Mouse (Mus musculus): ENCODE results near the gene Adssl1. TPM values are rescaled to one million over a fixed set of nuclear protein-coding genes. Genes with fewer than 3 reads are reported as not detected.

Gene Adssl1
- polyA plus RNA-seq, 1 experiment from 2014 or later: 2.0 TPM

GRCm38 (mm10) chr12:112664124-112664523, 44.3 kb downstream of the Adssl1 start:
- Histone ChIP-seq H3K4me3 (no peak overlapping the region), H3K4me1 (peaks cover 74% of the 10 kb centered on the region), H3K27ac (replicated peaks) (peak overlapping the region; percentile 79), H3K4me2 (replicated peaks) (0 out of 2 replicates have a peak overlapping the region, but pooled peaks have one; percentile 19), H3K9me3 (no peaks in the 10 kb centered on the region), H3K9ac (replicated peaks) (no peak overlapping the region), H3K36me3 (peaks cover 30% of the 10 kb centered on the region), H3K27me3 (no peaks in the 10 kb centered on the region)
- peak; percentile 7; the same call in 1 of the 2 replicates for ATAC-seq (replicated peaks)
- WGBS: 10% methylated on average over 2 of the region's 2 CpGs

- Histone ChIP-seq H3K4me2 (replicated peaks) (no peak overlapping the region), H3K36me3 (peaks cover 27% of the 10 kb centered on the region; the same call in 1 of the 2 replicates), H3K9me3 (no peaks in the 10 kb centered on the region), H3K27ac (replicated peaks) (peak overlapping the region; percentile 82), H3K4me1 (peaks cover 74% of the 10 kb centered on the region), H3K9ac (replicated peaks) (no peak overlapping the region), H3K27me3 (no peaks in the 10 kb centered on the region), H3K4me3 (no peak overlapping the region)
- 46% methylated on average over 5 of the region's 5 CpGs for WGBS
- ATAC-seq (replicated peaks): no peak
These were observed 44.8 kb downstream of the Adssl1 start for GRCm38 (mm10) chr12:112664656-112665055.

GRCm38 (mm10) chr12:112665445-112665844, 45.6 kb downstream of the Adssl1 start:
- 11% methylated on average over 18 of the region's 18 CpGs for WGBS
- peaks cover 32% of the 10 kb centered on the region; the same call in 1 of the 2 replicates for H3K36me3 ChIP-seq

GRCm38 (mm10) chr12:112665881-112666544, 46.2 kb downstream of the Adssl1 start:
- Histone ChIP-seq H3K4me2 (replicated peaks) (peak overlapping the region; percentile 23), H3K4me1 (peaks cover 70% of the 10 kb centered on the region), H3K27ac (replicated peaks) (peak overlapping the region; percentile 82), H3K4me3 (no peak overlapping the region), H3K9me3 (no peaks in the 10 kb centered on the region), H3K27me3 (no peaks in the 10 kb centered on the region), H3K36me3 (peaks cover 37% of the 10 kb centered on the region; the same call in 1 of the 2 replicates), H3K9ac (replicated peaks) (no peak overlapping the region)
- ATAC-seq (replicated peaks): no peak
- WGBS: 87% methylated on average over 9 of the region's 9 CpGs

More at GRCm38 (mm10) chr12:112665445-112665844, 45.6 kb downstream of the Adssl1 start:
- ATAC-seq (replicated peaks): peak; percentile 32
- peak overlapping the region; percentile 23 for H3K4me2 ChIP-seq (replicated peaks)
- peaks cover 71% of the 10 kb centered on the region for H3K4me1 ChIP-seq
- no peak overlapping the region for H3K4me3 ChIP-seq
- no peak overlapping the region for H3K9ac ChIP-seq (replicated peaks)
- H3K27ac ChIP-seq (replicated peaks): peak overlapping the region; percentile 82
- no peaks in the 10 kb centered on the region for H3K9me3 ChIP-seq
- H3K27me3 ChIP-seq: no peaks in the 10 kb centered on the region

- H3K9ac ChIP-seq (replicated peaks): no peak overlapping the region
These were observed 47.9 kb downstream of the Adssl1 start for GRCm38 (mm10) chr12:112667619-112668297.

GRCm38 (mm10) chr12:112670718-112671393, 51.0 kb downstream of the Adssl1 start:
- no peaks in the 10 kb centered on the region for H3K27me3 ChIP-seq
- H3K4me2 ChIP-seq (replicated peaks): no peak overlapping the region
- ATAC-seq (replicated peaks): no peak
- no peak overlapping the region for H3K9ac ChIP-seq (replicated peaks)
- no peak overlapping the region for H3K27ac ChIP-seq (replicated peaks)
- no peak overlapping the region for H3K4me3 ChIP-seq
- peaks cover 59% of the 10 kb centered on the region for H3K4me1 ChIP-seq
- 56% methylated on average over 9 of the region's 9 CpGs for WGBS
- H3K9me3 ChIP-seq: no peaks in the 10 kb centered on the region
- peaks cover 29% of the 10 kb centered on the region; the same call in 1 of the 2 replicates for H3K36me3 ChIP-seq

More at GRCm38 (mm10) chr12:112667619-112668297, 47.9 kb downstream of the Adssl1 start:
- Histone ChIP-seq H3K27me3 (no peaks in the 10 kb centered on the region), H3K4me1 (peaks cover 70% of the 10 kb centered on the region), H3K4me2 (replicated peaks) (no peak overlapping the region), H3K36me3 (peaks cover 29% of the 10 kb centered on the region; the same call in 1 of the 2 replicates), H3K9me3 (no peaks in the 10 kb centered on the region), H3K4me3 (no peak overlapping the region), H3K27ac (replicated peaks) (no peak overlapping the region; the same call in 1 of the 2 replicates)
- 82% methylated on average over 10 of the region's 10 CpGs for WGBS
- no peak for ATAC-seq (replicated peaks)

GRCm38 (mm10) chr12:112671891-112672290, 52.0 kb downstream of the Adssl1 start:
- Histone ChIP-seq H3K27ac (replicated peaks) (no peak overlapping the region), H3K27me3 (no peaks in the 10 kb centered on the region), H3K9me3 (no peaks in the 10 kb centered on the region), H3K4me3 (no peak overlapping the region), H3K36me3 (peaks cover 29% of the 10 kb centered on the region; the same call in 1 of the 2 replicates), H3K4me2 (replicated peaks) (peak overlapping the region; percentile 87), H3K9ac (replicated peaks) (no peak overlapping the region), H3K4me1 (peaks cover 50% of the 10 kb centered on the region)
- no peak for ATAC-seq (replicated peaks)
- WGBS: 73% methylated on average over 7 of the region's 7 CpGs

GRCm38 (mm10) chr12:112672744-112673575, 53.1 kb downstream of the Adssl1 start:
- Histone ChIP-seq H3K27me3 (peaks cover 4% of the 10 kb centered on the region; the same call in 1 of the 2 replicates), H3K9ac (replicated peaks) (peak overlapping the region; percentile 98), H3K4me3 (peak overlapping the region; percentile 94), H3K36me3 (peaks cover 23% of the 10 kb centered on the region; the same call in 1 of the 2 replicates), H3K4me2 (replicated peaks) (peak overlapping the region; percentile 87), H3K9me3 (no peaks in the 10 kb centered on the region), H3K27ac (replicated peaks) (peak overlapping the region; percentile 91), H3K4me1 (peaks cover 42% of the 10 kb centered on the region)
- WGBS: 5% methylated on average over 21 of the region's 21 CpGs
- 0 out of 2 replicates have a peak, but pooled peaks have one; percentile 7 for ATAC-seq (replicated peaks)

GRCm38 (mm10) chr12:112673576-112674091, 53.8 kb downstream of the Adssl1 start:
- peak; percentile 24 for ATAC-seq (replicated peaks)
- Histone ChIP-seq H3K27ac (replicated peaks) (peak overlapping the region; percentile 91), H3K9ac (replicated peaks) (peak overlapping the region; percentile 98), H3K4me3 (peak overlapping the region; percentile 94), H3K27me3 (peaks cover 10% of the 10 kb centered on the region; the same call in 1 of the 2 replicates), H3K36me3 (peaks cover 16% of the 10 kb centered on the region; the same call in 1 of the 2 replicates), H3K9me3 (no peaks in the 10 kb centered on the region), H3K4me2 (replicated peaks) (peak overlapping the region; percentile 87), H3K4me1 (peaks cover 46% of the 10 kb centered on the region)
- WGBS: 1% methylated on average over 65 of the region's 68 CpGs

- H3K9me3 ChIP-seq: no peaks in the 10 kb centered on the region
- H3K4me3 ChIP-seq: peak within 1 kb of the TSS; percentile 94
- H3K9ac ChIP-seq (replicated peaks): peak within 1 kb of the TSS; percentile 98
- H3K27me3 ChIP-seq: peaks cover 12% of the 10 kb centered on the region
- peaks cover 12% of the 10 kb centered on the region; the same call in 1 of the 2 replicates for H3K36me3 ChIP-seq
- H3K4me2 ChIP-seq (replicated peaks): peak within 1 kb of the TSS; percentile 87
- H3K4me1 ChIP-seq: peaks cover 53% of the 10 kb centered on the region
- peak; percentile 9; the same call in 1 of the 2 replicates for ATAC-seq (replicated peaks)
- H3K27ac ChIP-seq (replicated peaks): peak within 1 kb of the TSS; percentile 91
- under 1% methylated on average over 34 of the region's 70 CpGs for WGBS
These were observed 54.5 kb downstream of the Adssl1 start, which contains the start of gene Akt1 for GRCm38 (mm10) chr12:112674132-112675011. Gene Akt1, minus strand, starts transcription at chr12:112674884.
